Mouse (Mus musculus) natural killer cell, adult 2 months (primary cell): ENCODE results near the gene Aldh1a3.

Experiments
- DNase-seq, 2 experiments: peaks; one replicate each; pipeline ENCODE4 v3.0.0; 2022; ENCODE audit warnings: low spot score in 2 of 2

Gene Aldh1a3

DNA sequence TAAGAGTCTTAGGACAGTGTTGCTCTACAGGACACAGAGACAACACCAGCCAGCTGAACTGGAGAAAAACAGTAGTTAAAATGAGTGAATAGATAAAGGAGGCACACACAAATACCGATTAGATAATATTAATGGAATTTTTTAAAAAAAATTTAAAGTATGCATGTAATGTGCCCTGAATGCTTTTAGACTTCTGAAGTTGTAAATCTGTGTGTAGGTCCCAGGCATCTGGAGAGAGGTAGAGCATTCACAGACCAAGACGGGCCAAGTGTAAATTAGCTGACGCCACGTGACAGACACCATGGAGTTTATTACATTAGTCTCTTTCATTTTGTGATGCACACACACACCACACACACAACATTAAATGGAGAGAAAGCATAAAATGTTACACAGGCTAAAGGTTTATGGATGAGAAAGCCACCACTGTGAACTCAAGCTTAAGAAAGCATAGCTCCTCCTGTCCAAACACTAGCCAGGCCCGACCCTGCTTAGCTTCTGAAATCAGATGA is 57.3 kb downstream of the Aldh1a3 start:
- DNase-seq: no peak

GRCm38 (mm10) chr7:66369071-66369933 is 58.0 kb downstream of the Aldh1a3 start:
- no peak for DNase-seq

DNA sequence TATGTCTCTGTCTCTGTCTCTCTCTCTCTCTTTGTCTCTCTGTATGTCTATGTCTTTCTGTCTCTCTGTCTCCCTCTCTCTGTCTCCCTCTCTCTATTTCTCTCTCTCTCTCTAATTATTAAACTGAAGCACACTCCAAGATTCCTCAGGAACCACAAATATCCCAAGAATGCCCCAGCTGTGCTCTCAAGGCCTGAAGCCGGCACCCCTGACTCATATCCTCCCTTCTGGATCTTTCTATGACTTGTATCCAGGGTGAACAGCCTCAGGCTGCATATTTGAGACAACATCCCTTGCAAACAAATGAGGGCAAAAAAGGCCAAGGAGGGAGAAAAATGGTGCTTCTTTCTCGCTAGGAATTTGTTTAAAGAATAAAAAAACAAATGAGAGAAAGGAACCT is 61.4 kb downstream of the Aldh1a3 start, which contains the start of gene Gm10974:
TSS of gene Gm10974 (plus strand) at position 2 of the 400 bp plus-strand sequence.
- DNase-seq: no peak

DNA sequence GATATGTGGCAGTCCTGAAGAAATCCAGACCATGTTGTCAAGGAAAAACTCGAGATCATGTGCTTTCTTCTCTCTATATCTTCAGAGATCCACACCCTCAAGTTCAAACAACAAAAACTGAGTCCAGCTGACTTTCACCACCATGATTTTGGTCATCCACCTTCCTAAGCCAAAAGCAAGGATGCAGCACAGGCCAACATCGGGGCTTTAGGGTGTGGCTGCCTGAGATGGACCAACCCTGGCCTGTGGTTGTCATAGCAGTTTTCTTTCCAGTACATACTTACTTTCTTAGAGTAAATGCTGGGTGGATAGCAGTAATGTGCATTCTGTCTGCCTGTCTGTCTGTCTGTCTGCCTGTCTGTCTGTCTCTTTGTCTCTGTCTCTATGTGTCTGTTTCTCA is 61.9 kb downstream of the Aldh1a3 start:
- no peak for DNase-seq

- DNase-seq: no peak
Measured at GRCm38 (mm10) chr7:66364491-66364890, 62.8 kb downstream of the Aldh1a3 start.

DNA sequence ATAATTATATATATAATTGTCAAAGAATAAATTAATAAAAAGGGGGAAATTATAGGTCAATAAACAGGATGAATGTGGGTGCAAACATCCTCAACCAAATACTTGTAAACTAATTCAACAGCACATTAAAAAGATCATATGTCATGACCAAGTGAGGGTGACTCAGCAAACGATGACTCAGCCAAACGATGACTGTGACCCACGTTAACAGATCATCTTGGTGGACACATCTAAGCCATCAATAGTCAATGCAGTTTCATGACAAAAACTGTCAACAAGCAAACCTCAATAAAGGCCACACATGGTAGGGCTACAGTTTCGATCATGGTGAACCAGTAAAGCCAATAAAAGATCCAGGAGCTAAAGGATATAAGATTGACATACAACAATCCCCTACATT is 68.3 kb downstream of the Aldh1a3 start:
- DNase-seq: no peak

- no peak for DNase-seq
Measured at GRCm38 (mm10) chr7:66358461-66358860, 68.9 kb downstream of the Aldh1a3 start.

DNA sequence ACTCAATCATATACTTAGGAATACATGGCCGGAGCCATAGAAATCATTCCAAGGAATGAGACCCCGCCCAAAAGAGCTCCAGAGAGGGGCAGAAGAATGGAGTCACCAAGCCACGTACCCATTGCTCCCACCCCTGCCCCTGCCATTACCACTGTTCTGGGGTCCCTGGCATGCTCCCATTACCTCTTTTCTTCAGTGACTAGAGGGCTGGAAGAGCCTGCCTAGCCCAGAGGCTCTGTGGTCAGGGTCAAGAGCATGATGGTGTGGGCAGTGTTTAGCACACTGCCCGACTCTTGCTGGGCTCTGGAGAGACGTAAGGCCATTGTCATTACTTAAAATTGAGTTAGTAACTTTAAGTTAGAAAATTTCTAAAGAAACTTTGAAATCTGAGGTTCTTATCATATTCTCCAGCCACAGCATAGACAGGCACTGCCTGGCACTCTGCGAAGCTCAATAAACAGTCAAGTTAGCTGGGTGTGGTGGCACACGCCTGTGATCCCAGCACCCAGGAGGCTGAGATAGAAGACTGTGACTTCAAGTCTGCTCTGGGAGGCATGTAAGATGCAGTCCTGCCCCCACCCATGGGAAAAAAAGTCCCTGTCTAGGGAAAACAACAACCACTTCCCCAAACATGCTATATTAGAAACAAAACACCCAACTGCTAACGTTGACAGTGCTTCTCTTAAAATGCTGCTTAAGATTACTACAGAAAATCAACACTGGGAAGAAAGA is 71.4 kb downstream of the Aldh1a3 start:
- no peak for DNase-seq

DNA sequence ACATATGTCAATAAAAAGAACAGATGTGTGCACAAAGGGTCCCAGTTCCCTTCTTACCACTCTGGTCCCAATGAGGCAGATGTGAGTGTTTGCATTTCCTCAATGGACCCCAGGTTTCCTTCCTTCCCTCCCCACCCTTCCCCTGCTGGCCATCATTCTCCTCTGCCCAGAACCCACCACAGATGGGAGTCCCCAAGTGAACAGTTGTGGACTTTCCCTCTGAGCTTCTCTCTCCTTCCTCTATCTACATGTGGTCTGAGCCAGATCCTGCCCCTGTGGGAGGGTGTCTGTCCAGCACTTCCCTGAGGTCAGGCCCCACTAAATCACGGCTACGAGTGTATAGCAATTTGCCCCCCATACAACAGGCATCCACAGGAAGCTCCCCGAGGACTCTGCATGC is 72.4 kb downstream of the Aldh1a3 start:
- no peak for DNase-seq

- DNase-seq: no peak
Measured at GRCm38 (mm10) chr7:66351074-66351473, 76.2 kb downstream of the Aldh1a3 start.

DNA sequence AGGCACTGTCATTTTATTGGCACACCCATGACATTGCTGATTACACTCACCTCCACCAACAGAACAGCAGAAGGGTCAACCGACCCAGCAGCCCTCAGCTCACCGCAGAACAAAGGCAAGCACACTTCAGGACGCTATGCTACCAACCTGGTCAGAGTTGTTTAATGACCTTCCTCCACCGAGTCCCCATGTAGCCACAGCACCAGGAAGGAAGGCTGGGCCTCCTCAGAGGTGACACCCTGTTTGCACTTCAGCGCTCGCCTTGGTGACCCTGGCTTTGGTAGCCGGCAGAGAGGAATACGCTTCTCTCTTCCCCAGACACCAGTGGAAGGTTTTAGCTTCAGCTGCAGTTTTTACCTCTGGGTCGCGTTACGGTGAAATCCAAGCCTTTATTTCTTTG is 77.6 kb downstream of the Aldh1a3 start:
- DNase-seq: no peak

- DNase-seq: no peak
Measured at GRCm38 (mm10) chr7:66348588-66348987, 78.7 kb downstream of the Aldh1a3 start.

- no peak for DNase-seq
Measured at GRCm38 (mm10) chr7:66346959-66347663, 80.2 kb downstream of the Aldh1a3 start.

DNA sequence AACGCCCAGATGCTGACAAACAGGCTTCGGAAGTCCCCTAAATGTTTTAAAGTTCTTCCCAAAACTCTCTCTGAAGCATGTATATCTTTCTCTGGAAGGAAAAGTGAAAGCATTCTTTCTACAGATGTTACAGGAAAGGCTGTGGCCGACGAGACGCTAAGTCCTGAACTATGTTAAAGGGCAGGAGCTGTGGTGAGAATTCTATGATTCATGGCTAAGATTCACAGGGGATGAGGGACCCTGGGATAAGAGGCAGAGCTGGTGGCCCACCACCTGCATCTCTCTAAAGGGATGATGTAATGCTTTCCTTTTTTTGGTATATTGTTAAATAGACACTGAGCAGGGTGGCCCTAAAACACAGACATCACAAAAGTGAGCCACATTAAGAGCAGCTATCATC is 84.0 kb downstream of the Aldh1a3 start:
- DNase-seq: no peak

GRCm38 (mm10) chr7:66342831-66343230 is 84.5 kb downstream of the Aldh1a3 start:
- no peak for DNase-seq

DNA sequence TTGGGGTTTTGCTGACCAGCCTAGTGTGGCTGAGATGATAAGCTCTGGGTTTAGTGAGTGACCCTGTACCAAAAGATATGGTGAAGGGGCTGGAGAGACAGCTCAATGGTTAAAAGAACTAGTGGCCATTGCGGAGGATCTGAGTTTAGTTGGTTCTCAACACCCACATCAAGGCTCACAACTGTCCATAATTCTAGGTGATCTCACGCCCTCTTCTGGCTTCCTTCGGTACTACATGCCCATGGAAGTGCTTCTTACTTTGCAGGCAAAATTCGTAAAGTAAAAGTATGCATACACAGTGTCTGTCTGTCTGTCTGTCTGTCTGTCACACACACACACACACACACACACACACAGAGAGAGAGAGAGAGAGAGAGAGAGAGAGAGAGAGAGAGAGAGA is 85.0 kb downstream of the Aldh1a3 start:
- peak; percentile 50 to 56 for DNase-seq
